Mouse (Mus musculus) stomach, embryonic 14.5 days (tissue): ENCODE measurements around the gene Stk32b. TPM values are rescaled to one million over a fixed set of nuclear protein-coding genes. Genes with fewer than 3 reads are reported as not detected.

Source experiments
- ATAC-seq: fragments of 200-750 bp; cut with Nextera tagmentation; 2 replicates; pipeline ENCODE4 v1.8.0; 2017; ENCODE audit warnings: low read depth, moderate TSS enrichment; ENCODE audit not compliant: insufficient number of reproducible peaks, insufficient read depth, low FRiP score
- H3K27ac ChIP-seq: fragments of 300-500 bp; sonication (generic); 2 replicates; pipeline ENCODE4 v1.5.1; 2014; ENCODE audit warnings: mild to moderate bottlenecking, low read length, moderate library complexity, mixed read lengths
- H3K27me3 ChIP-seq: fragments of 300-500 bp; sonication (generic); 2 replicates; pipeline ENCODE4 v1.6.1; 2014; ENCODE audit warnings: low read length, control low read depth, mixed read lengths; ENCODE audit not compliant: control insufficient read depth, insufficient read depth
- H3K36me3 ChIP-seq: fragments of 300-500 bp; sonication (generic); 2 replicates; pipeline ENCODE4 v1.6.1; 2014; ENCODE audit warnings: mild to moderate bottlenecking, control low read depth, low read length, moderate library complexity, mixed read lengths; ENCODE audit not compliant: control insufficient read depth, insufficient read depth
- H3K4me1 ChIP-seq: fragments of 300-500 bp; sonication (generic); 2 replicates; pipeline ENCODE4 v1.6.1; 2014; ENCODE audit warnings: low read length, control low read depth, mixed read lengths; ENCODE audit not compliant: control insufficient read depth, insufficient read depth
- H3K4me2 ChIP-seq: fragments of 300-500 bp; sonication (generic); replicated peaks from 2 replicates; pipeline ENCODE4 v1.6.1; 2014; ENCODE audit warnings: low read depth, low read length, control low read depth
- H3K4me3 ChIP-seq: fragments of 300-500 bp; sonication (generic); 2 replicates; pipeline ENCODE4 v1.5.1; 2014; ENCODE audit warnings: low read depth, low read length, control low read depth
- H3K9ac ChIP-seq: fragments of 300-500 bp; sonication (generic); replicated peaks from 2 replicates; pipeline ENCODE4 v1.6.1; 2014; ENCODE audit warnings: low read depth, mild to moderate bottlenecking, control low read depth, low read length, moderate library complexity, mixed read lengths
- H3K9me3 ChIP-seq: fragments of 300-500 bp; sonication (generic); 2 replicates; pipeline ENCODE4 v1.6.1; 2016; ENCODE audit warnings: low read depth, low read length, control low read depth; ENCODE audit not compliant: control insufficient read depth
- WGBS: fragments of 180-500 bp; shearing (Covaris S2); extraction: QIAGEN DNeasy Blood & Tissue Kit; methylation state at CpG from one replicate; pipeline ENCODE4 v1.1.7; 2014; 5-methylcytosine and 5-hydroxymethylcytosine counted together
- polyA plus RNA-seq: library from polyadenylated mRNA; unstranded; fragments of >200 nt; fragmentation: Nextera tagmentation; extraction: Ambion mirVana; gene quantifications from 2 replicates; pipeline ENCODE4 v1.2.1, GENCODE M21; 2014

The Stk32b gene
- polyA plus RNA-seq, 1 experiment from 2014 or later = 1.3 TPM

- Histone ChIP-seq H3K4me2 (no peak overlapping the region), H3K36me3 (no peaks in the 10 kb centered on the region), H3K9me3 (no peaks in the 10 kb centered on the region), H3K9ac (no peak overlapping the region), H3K27ac (no peak overlapping the region), H3K4me1 (no peaks in the 10 kb centered on the region), H3K27me3 (no peaks in the 10 kb centered on the region), H3K4me3 (no peak overlapping the region)
- ATAC-seq = no peak
- 56% methylated on average over 5 of the region's 5 CpGs for WGBS
Measured at GRCm38 (mm10) chr5:37587861-37588260, 129.1 kb downstream of the Stk32b start.

- no peaks in the 10 kb centered on the region for H3K27me3 ChIP-seq
- ATAC-seq = no peak
- H3K27ac ChIP-seq = no peak overlapping the region
- H3K4me3 ChIP-seq = no peak overlapping the region
- 74% methylated on average over 6 of the region's 6 CpGs for WGBS
- H3K36me3 ChIP-seq = no peaks in the 10 kb centered on the region
- H3K9me3 ChIP-seq = no peaks in the 10 kb centered on the region
- H3K4me2 ChIP-seq = no peak overlapping the region
- no peak overlapping the region for H3K9ac ChIP-seq
- H3K4me1 ChIP-seq = no peaks in the 10 kb centered on the region
Measured at GRCm38 (mm10) chr5:37586071-37586470, 130.9 kb downstream of the Stk32b start.

- Histone ChIP-seq H3K4me3 (no peak overlapping the region), H3K27me3 (no peaks in the 10 kb centered on the region), H3K9me3 (no peaks in the 10 kb centered on the region), H3K9ac (no peak overlapping the region), H3K4me2 (no peak overlapping the region), H3K4me1 (no peaks in the 10 kb centered on the region), H3K36me3 (no peaks in the 10 kb centered on the region), H3K27ac (no peak overlapping the region)
- WGBS = 59% methylated on average over 6 of the region's 6 CpGs
- ATAC-seq = no peak
Measured at GRCm38 (mm10) chr5:37575427-37575826, 141.5 kb downstream of the Stk32b start.

GRCm38 (mm10) chr5:37557274-37557815 lies 159.6 kb downstream of the Stk32b start:
- WGBS = 62% methylated on average over 6 of the region's 6 CpGs
- Histone ChIP-seq H3K27ac (no peak overlapping the region), H3K27me3 (no peaks in the 10 kb centered on the region), H3K9ac (no peak overlapping the region), H3K4me3 (no peak overlapping the region), H3K36me3 (no peaks in the 10 kb centered on the region), H3K4me1 (no peaks in the 10 kb centered on the region), H3K9me3 (no peaks in the 10 kb centered on the region), H3K4me2 (no peak overlapping the region)
- no peak for ATAC-seq

- H3K36me3 ChIP-seq = no peaks in the 10 kb centered on the region
- ATAC-seq = no peak
- H3K9me3 ChIP-seq = no peaks in the 10 kb centered on the region
- H3K9ac ChIP-seq = no peak overlapping the region
- no peak overlapping the region for H3K4me3 ChIP-seq
- H3K4me2 ChIP-seq = no peak overlapping the region
- WGBS = 90% methylated on average over 4 of the region's 4 CpGs
- no peaks in the 10 kb centered on the region for H3K4me1 ChIP-seq
- no peaks in the 10 kb centered on the region for H3K27me3 ChIP-seq
- H3K27ac ChIP-seq = no peak overlapping the region
Measured at GRCm38 (mm10) chr5:37554231-37554630, 162.7 kb downstream of the Stk32b start.

GRCm38 (mm10) chr5:37551649-37552048 lies 165.3 kb downstream of the Stk32b start:
- H3K4me2 ChIP-seq = no peak overlapping the region
- WGBS = 82% methylated on average over 5 of the region's 5 CpGs
- no peak for ATAC-seq
- H3K27me3 ChIP-seq = no peaks in the 10 kb centered on the region
- H3K4me1 ChIP-seq = no peaks in the 10 kb centered on the region
- no peak overlapping the region for H3K9ac ChIP-seq
- H3K27ac ChIP-seq = no peak overlapping the region
- no peaks in the 10 kb centered on the region for H3K9me3 ChIP-seq
- H3K36me3 ChIP-seq = no peaks in the 10 kb centered on the region
- H3K4me3 ChIP-seq = no peak overlapping the region

GRCm38 (mm10) chr5:37535726-37536293 lies 181.2 kb downstream of the Stk32b start:
- ATAC-seq = no peak
- Histone ChIP-seq H3K27me3 (no peaks in the 10 kb centered on the region), H3K36me3 (no peaks in the 10 kb centered on the region), H3K4me2 (no peak overlapping the region), H3K9me3 (no peaks in the 10 kb centered on the region), H3K4me3 (no peak overlapping the region), H3K4me1 (no peaks in the 10 kb centered on the region), H3K9ac (no peak overlapping the region), H3K27ac (no peak overlapping the region)
- WGBS = 87% methylated on average over 4 of the region's 4 CpGs

- WGBS = 73% methylated on average over 5 of the region's 5 CpGs
- Histone ChIP-seq H3K9me3 (no peaks in the 10 kb centered on the region), H3K4me2 (no peak overlapping the region), H3K36me3 (no peaks in the 10 kb centered on the region), H3K27me3 (no peaks in the 10 kb centered on the region), H3K4me1 (no peaks in the 10 kb centered on the region), H3K4me3 (no peak overlapping the region), H3K9ac (no peak overlapping the region), H3K27ac (no peak overlapping the region)
- ATAC-seq = no peak
Measured at GRCm38 (mm10) chr5:37535227-37535626, 181.7 kb downstream of the Stk32b start.

GRCm38 (mm10) chr5:37525363-37525762 lies 191.6 kb downstream of the Stk32b start:
- Histone ChIP-seq H3K9me3 (no peaks in the 10 kb centered on the region), H3K4me1 (no peaks in the 10 kb centered on the region), H3K36me3 (no peaks in the 10 kb centered on the region), H3K4me2 (no peak overlapping the region), H3K4me3 (no peak overlapping the region), H3K27ac (no peak overlapping the region), H3K9ac (no peak overlapping the region), H3K27me3 (no peaks in the 10 kb centered on the region)
- 60% methylated on average over 5 of the region's 5 CpGs for WGBS
- no peak for ATAC-seq
